Mouse (Mus musculus) limb, embryonic 12.5 days (tissue): ENCODE results near the gene Acy3. TPM values are rescaled to one million over a fixed set of nuclear protein-coding genes. Genes with fewer than 3 reads are reported as not detected.

ENCODE experiments used
- ATAC-seq: fragments of 200-750 bp; cut with Nextera tagmentation; 2 replicates; pipeline ENCODE4 v1.8.0; 2017; ENCODE audit warnings: low read depth, moderate TSS enrichment; ENCODE audit not compliant: insufficient number of reproducible peaks, insufficient read depth, low FRiP score, low TSS enrichment
- H3K27ac ChIP-seq: fragments of 300-500 bp; sonication (generic); 2 replicates; pipeline ENCODE4 v1.5.1; 2016; ENCODE audit warnings: mild to moderate bottlenecking, moderate library complexity
- H3K27me3 ChIP-seq: fragments of 300-500 bp; sonication (generic); 2 replicates; pipeline ENCODE4 v1.6.1; 2016; ENCODE audit warnings: mild to moderate bottlenecking, moderate library complexity
- H3K36me3 ChIP-seq: fragments of 300-500 bp; sonication (generic); 2 replicates; pipeline ENCODE4 v1.6.1; 2016; ENCODE audit warnings: mild to moderate bottlenecking, moderate library complexity
- H3K4me1 ChIP-seq: fragments of 300-500 bp; sonication (generic); replicated peaks from 2 replicates; pipeline ENCODE4 v1.6.1; 2016
- H3K4me2 ChIP-seq: fragments of 300-500 bp; sonication (generic); 2 replicates; pipeline ENCODE4 v1.6.1; 2016; ENCODE audit warnings: mild to moderate bottlenecking, moderate library complexity
- H3K4me3 ChIP-seq: fragments of 300-500 bp; sonication (generic); replicated peaks from 2 replicates; pipeline ENCODE4 v1.5.1; 2016; ENCODE audit warnings: mild to moderate bottlenecking
- H3K9ac ChIP-seq: fragments of 300-500 bp; sonication (generic); replicated peaks from 2 replicates; pipeline ENCODE4 v1.6.1; 2016; ENCODE audit warnings: mild to moderate bottlenecking, moderate library complexity
- H3K9me3 ChIP-seq: fragments of 300-500 bp; sonication (generic); 2 replicates; pipeline ENCODE4 v1.6.1; 2016; ENCODE audit warnings: mild to moderate bottlenecking, moderate library complexity
- WGBS: fragments of 180-500 bp; shearing (Covaris S2); methylation state at CpG from one replicate; pipeline ENCODE4 v1.1.7; 2016; 5-methylcytosine and 5-hydroxymethylcytosine counted together
- polyA plus RNA-seq: library from polyadenylated mRNA; unstranded; fragments of >200 nt; fragmentation: Nextera tagmentation; extraction: Ambion mirVana; gene quantifications from 2 replicates; pipeline ENCODE4 v1.2.1, GENCODE M21; 2016

Acy3 gene
- polyA plus RNA-seq = 3.6 and 3.7 TPM in 2 replicates

DNA sequence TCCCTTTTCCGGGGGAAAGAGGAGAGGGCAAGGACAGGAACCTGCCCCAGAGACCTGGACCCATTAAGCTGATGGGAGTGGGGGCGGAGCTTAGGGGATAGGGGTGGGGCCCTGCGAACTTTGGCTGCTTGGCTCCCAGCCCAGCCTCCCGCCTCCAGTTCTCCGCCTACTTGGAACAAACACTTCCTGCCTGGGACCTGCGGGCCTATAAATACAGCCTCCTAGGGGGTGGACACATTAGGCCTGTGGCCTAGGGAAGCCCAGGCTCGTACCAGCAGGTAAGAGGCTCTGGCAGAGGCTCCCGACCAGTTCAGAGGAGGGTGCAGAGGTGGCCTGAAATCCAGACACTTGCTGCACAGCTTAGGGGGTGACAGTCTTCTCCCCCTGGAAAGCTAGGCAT is at the start of gene Acy3:
Acy3 (plus strand) TSS at position 237 of the 400 bp plus-strand sequence.
- peak within 1 kb of the TSS; percentile 17; the same call in 1 of the 2 replicates for H3K4me3 ChIP-seq
- 14% methylated on average over 8 of the region's 8 CpGs for WGBS
- H3K27me3 ChIP-seq = 0 out of 2 replicates have a peak, but pooled peaks cover 5% of the 10 kb centered on the region
- ATAC-seq = peak; percentile 39; the same call in 1 of the 2 replicates
- peak within 1 kb of the TSS; percentile 8; the same call in 1 of the 2 replicates for H3K9ac ChIP-seq
- peak within 1 kb of the TSS; percentile 33 for H3K4me2 ChIP-seq
- peak within 1 kb of the TSS; percentile 53; the same call in 1 of the 2 replicates for H3K27ac ChIP-seq
- H3K36me3 ChIP-seq = no peaks in the 10 kb centered on the region
- H3K4me1 ChIP-seq = peaks cover 35% of the 10 kb centered on the region
- H3K9me3 ChIP-seq = no peaks in the 10 kb centered on the region; the same call in 1 of the 2 replicates

DNA sequence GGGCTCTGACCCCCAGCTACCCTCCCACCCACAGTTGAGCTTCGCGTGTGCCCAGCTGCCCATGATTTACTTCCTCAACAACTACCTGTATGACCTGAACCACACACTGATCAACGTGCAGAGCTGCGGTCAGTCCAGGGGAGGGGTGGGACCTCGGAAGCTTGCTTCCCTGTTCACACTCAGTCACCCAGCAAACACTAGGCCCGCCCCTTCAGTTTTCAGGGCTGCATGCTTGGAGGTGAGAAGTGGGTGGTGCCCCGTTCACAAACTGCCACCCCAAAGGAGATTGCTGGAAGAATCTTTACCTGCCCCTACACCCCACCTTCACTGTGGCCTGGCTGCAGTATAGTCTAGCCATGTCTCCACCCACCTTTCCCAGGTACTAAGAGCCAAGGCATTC is 44.1 kb upstream of the Acy3 start:
- 73% methylated on average over 7 of the region's 7 CpGs for WGBS
- Histone ChIP-seq H3K4me2 (no peak overlapping the region), H3K4me3 (no peak overlapping the region), H3K4me1 (no peaks in the 10 kb centered on the region), H3K27me3 (peaks cover 16% of the 10 kb centered on the region), H3K27ac (no peak overlapping the region), H3K9me3 (no peaks in the 10 kb centered on the region), H3K9ac (no peak overlapping the region), H3K36me3 (no peaks in the 10 kb centered on the region)
- no peak for ATAC-seq

DNA sequence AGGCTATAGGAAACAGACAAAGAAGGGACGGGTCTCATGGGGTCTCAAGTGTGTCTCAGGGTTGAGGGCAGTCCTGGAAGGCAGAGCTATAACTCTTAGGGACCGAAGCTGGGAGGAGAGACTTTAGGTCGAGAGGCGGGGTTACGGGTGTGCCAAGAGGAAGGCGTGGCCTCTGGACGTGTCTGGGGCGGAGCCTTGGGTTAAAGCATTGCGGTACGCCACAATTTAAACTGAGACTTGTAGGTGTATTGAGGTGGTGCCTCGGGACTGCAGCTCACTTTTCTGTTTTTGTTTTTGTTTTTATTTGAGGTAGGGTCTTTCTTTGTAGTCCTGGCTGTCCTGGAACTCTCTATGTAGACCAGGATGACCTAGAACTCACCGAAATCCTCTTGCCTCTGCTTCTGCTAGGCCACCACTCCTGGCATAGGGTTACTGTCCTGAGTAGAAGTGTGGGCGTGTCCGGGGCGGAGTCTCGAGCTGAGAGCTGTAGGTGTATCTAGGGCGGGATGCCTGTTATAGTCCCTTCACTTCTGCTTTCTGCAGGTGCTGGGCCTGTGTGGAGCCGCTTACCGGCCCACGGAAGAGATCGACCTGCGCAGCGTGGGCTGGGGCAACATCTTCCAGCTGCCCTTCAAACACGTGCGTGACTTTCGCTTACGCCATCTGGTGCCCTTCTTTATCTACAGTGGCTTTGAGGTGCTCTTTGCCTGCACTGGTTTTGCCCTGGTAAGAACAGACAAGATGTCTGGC is 43.2 kb upstream of the Acy3 start:
- H3K4me1 ChIP-seq = no peaks in the 10 kb centered on the region
- no peak for ATAC-seq
- no peak overlapping the region for H3K27ac ChIP-seq
- H3K4me3 ChIP-seq = no peak overlapping the region
- no peaks in the 10 kb centered on the region for H3K36me3 ChIP-seq
- WGBS = 18% methylated on average over 27 of the region's 27 CpGs
- no peaks in the 10 kb centered on the region for H3K9me3 ChIP-seq
- H3K9ac ChIP-seq = no peak overlapping the region
- peaks cover 16% of the 10 kb centered on the region for H3K27me3 ChIP-seq
- peak overlapping the region; percentile 9; the same call in 1 of the 2 replicates for H3K4me2 ChIP-seq

DNA sequence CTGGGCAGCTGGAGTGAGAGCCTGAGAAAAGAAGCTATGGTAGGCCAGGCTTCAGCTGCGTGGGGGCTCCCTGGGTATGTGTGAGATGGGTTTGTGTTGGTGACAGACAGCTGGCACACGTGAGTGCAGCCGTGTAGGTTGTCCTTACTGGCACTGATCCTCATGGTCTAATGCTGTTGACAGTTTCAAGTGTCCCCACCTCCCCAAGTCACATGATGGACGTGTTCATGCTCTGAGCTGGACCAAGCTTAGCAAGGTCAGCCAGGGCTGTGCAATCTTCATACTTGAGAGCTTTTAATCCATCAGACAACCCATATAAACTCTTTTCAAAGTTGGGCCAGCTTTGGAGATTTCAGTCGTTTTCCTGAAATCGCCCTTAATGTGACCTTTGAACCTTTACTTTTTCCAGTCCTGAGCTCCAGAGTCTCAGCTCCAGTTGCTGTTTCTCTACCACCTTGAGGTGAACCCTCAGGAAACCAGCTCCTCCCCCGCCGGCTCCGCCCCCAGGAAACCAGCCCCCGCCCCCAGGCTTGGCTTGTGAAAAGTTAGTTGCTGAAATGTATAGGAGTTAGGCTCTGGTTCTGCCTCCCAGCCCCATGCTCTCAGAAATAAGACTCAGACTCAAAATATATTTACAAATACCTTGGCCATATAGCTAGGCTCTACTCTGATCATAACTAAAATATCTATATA is 40.4 kb upstream of the Acy3 start:
- Histone ChIP-seq H3K4me1 (no peaks in the 10 kb centered on the region), H3K27me3 (peaks cover 16% of the 10 kb centered on the region), H3K4me2 (no peak overlapping the region), H3K9ac (no peak overlapping the region), H3K4me3 (no peak overlapping the region), H3K27ac (no peak overlapping the region), H3K36me3 (no peaks in the 10 kb centered on the region), H3K9me3 (no peaks in the 10 kb centered on the region)
- no peak for ATAC-seq
- 35% methylated on average over 10 of the region's 10 CpGs for WGBS

DNA sequence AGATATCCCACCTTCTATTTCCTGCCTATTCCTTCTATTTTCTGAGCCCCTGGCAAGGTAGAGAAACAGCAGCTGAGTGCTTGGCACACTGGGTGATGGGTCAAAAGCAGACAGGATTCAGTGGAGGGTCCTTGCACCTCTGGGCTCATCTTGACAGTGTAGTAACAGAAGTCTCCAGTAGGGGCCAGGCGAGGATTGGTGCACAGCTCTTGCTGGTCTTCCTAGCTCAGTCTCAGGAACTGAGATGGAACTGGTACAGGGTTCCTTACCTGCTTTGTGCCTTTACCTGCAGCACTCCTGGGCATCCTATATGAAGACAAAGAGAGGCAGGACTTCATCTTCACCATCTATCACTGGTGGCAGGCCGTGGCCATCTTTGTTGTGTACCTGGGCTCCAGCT is 39.7 kb upstream of the Acy3 start:
- Histone ChIP-seq H3K4me3 (no peak overlapping the region), H3K4me2 (no peak overlapping the region), H3K9ac (no peak overlapping the region), H3K9me3 (no peaks in the 10 kb centered on the region), H3K27ac (no peak overlapping the region), H3K36me3 (no peaks in the 10 kb centered on the region), H3K4me1 (no peaks in the 10 kb centered on the region), H3K27me3 (peaks cover 16% of the 10 kb centered on the region)
- 12% methylated on average over 2 of the region's 2 CpGs for WGBS
- ATAC-seq = peak; percentile 55; the same call in 1 of the 2 replicates

DNA sequence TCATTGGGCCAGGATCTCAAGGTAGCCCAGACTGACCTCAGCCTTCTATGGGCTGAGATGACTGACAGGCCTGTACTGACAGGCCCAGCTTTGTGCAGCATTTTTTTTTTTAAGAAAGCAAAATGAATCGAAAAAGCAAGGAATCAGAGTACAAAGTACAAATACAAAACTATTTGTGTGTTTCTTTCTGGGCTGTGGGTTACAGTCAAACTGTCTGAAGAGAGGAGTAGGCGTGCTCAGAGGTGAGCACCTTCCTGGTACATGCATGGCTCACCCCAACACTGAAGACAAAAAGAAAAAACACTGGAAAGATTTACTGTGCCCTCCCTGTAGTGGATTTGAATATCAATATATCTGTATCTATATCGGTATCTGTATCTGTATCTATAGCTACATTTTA is 38.6 kb upstream of the Acy3 start:
- H3K9me3 ChIP-seq = no peaks in the 10 kb centered on the region
- H3K4me2 ChIP-seq = no peak overlapping the region
- no peak overlapping the region for H3K27ac ChIP-seq
- no peak overlapping the region for H3K9ac ChIP-seq
- H3K4me3 ChIP-seq = no peak overlapping the region
- ATAC-seq = no peak
- no peaks in the 10 kb centered on the region for H3K36me3 ChIP-seq
- no peaks in the 10 kb centered on the region for H3K4me1 ChIP-seq
- peaks cover 15% of the 10 kb centered on the region for H3K27me3 ChIP-seq
- 79% methylated on average over 3 of the region's 3 CpGs for WGBS

DNA sequence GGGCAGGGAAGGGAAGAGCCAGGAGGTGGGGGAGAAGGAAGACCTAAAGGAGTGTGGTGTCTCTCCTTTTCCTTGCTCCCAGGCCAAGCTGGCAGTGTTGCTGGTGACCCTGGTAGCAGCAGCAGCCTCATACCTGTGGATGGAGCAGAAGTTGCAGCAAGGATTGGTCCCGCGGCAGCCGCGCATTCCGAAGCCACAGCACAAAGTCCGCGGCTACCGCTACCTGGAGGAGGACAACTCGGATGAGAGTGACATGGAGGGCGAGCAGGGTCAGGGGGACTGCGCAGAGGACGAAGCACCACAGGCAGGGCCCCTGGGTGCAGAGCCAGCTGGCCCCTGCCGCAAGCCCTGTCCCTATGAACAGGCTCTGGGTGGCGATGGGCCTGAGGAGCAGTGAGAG is 37.8 kb upstream of the Acy3 start:
- H3K36me3 ChIP-seq = no peaks in the 10 kb centered on the region
- peaks cover 8% of the 10 kb centered on the region for H3K27me3 ChIP-seq
- no peak overlapping the region for H3K9ac ChIP-seq
- 70% methylated on average over 14 of the region's 14 CpGs for WGBS
- no peaks in the 10 kb centered on the region for H3K9me3 ChIP-seq
- H3K4me1 ChIP-seq = no peaks in the 10 kb centered on the region
- H3K27ac ChIP-seq = no peak overlapping the region
- no peak overlapping the region for H3K4me2 ChIP-seq
- H3K4me3 ChIP-seq = no peak overlapping the region
- no peak for ATAC-seq

DNA sequence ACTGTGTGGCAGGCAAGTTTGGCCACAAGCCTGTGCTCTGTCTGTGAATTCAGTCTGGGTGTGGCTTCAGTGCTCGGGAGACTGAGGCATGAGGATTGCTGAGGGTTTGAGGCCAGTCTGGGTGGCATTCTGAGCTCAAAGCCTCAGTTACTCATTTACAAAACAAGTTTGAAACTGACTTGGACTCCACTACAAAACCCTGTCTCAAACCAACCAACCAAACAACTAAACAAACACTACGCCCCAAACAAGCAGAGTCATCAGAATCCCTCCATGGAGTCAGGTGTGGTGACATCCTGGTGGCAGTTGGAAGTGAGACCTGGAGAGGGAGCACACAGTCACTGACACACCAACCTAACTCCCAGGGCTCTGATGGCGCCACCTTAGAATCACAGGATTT is 36.0 kb upstream of the Acy3 start:
- Histone ChIP-seq H3K4me3 (no peak overlapping the region), H3K4me1 (no peaks in the 10 kb centered on the region), H3K36me3 (no peaks in the 10 kb centered on the region), H3K4me2 (no peak overlapping the region), H3K9me3 (no peaks in the 10 kb centered on the region), H3K9ac (no peak overlapping the region), H3K27ac (no peak overlapping the region), H3K27me3 (no peaks in the 10 kb centered on the region)
- ATAC-seq = no peak
- 71% methylated on average over 3 of the region's 3 CpGs for WGBS

DNA sequence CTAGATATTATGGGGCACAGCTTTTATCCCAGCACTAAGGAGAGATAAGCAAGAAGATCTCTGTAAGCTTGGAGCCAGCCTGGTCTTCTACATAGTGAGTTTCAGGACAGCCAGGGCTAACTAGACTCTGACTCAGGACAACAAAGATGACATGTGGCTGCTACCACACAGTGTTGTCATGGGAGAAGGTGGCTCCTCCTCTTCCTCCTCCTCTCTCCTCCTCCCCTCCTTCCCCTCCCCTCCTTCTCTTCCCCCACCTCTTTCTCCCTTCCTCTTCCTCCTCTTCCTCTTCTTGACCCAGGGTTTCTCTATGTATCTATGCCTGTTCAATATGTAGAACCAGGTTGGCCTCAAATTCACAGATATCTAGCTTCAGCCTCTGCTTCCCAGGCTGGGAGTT is 34.9 kb upstream of the Acy3 start:
- no peak overlapping the region for H3K9ac ChIP-seq
- H3K27me3 ChIP-seq = no peaks in the 10 kb centered on the region
- no peak overlapping the region for H3K27ac ChIP-seq
- no peaks in the 10 kb centered on the region for H3K4me1 ChIP-seq
- H3K9me3 ChIP-seq = no peaks in the 10 kb centered on the region
- no peaks in the 10 kb centered on the region for H3K36me3 ChIP-seq
- no peak for ATAC-seq
- H3K4me2 ChIP-seq = no peak overlapping the region
- no peak overlapping the region for H3K4me3 ChIP-seq

DNA sequence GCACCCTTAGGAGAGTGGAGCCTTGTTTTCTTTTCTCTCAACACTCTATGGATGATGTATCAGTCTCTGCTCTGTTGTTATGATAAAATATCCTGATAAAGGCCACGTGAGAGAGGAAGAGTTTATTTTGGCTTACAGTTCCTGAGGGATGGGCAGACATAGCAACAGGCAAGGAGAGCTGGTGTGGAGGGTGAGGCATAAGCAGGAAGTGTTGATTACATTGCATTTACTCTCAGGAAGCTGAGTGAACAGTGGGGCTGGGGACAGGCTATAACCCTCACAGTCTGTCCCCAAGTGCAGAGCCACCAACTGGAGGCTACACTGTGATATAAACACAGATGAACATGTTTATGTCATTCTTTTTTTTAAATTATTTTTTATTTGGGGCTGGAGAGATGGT is 34.3 kb upstream of the Acy3 start:
- WGBS = 48% methylated on average over 1 of the region's 1 CpGs
- Histone ChIP-seq H3K4me2 (no peak overlapping the region), H3K9me3 (no peaks in the 10 kb centered on the region), H3K9ac (no peak overlapping the region), H3K36me3 (no peaks in the 10 kb centered on the region), H3K27me3 (no peaks in the 10 kb centered on the region), H3K27ac (no peak overlapping the region), H3K4me3 (no peak overlapping the region), H3K4me1 (no peaks in the 10 kb centered on the region)
- ATAC-seq = no peak

DNA sequence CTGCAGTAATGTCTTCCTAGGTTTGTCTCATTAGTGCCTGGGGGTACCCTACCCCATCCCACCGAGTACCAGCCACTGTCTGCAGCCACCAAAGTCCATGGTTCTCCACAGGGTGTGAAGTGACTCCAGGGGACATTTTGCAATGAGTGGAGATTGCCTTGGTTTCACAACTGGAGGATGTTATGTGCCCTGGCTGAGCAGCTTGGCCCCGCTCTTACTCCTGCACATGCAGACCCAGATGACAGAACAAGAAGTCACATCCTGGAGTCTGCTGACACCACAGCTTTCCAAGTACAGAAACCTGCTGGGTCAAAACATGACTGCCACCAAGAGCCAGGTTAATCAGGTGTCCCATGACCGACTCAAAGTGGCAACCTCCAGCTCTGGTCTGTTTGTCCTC is 31.3 kb upstream of the Acy3 start:
- ATAC-seq = no peak
- H3K9ac ChIP-seq = no peak overlapping the region
- no peak overlapping the region for H3K27ac ChIP-seq
- no peaks in the 10 kb centered on the region for H3K9me3 ChIP-seq
- 73% methylated on average over 3 of the region's 3 CpGs for WGBS
- no peak overlapping the region for H3K4me3 ChIP-seq
- H3K36me3 ChIP-seq = no peaks in the 10 kb centered on the region
- no peaks in the 10 kb centered on the region for H3K4me1 ChIP-seq
- H3K27me3 ChIP-seq = no peaks in the 10 kb centered on the region
- H3K4me2 ChIP-seq = no peak overlapping the region
